Mouse (Mus musculus) gastrocnemius, postnatal 36 days (tissue): ENCODE measurements at regions not wholly inside any gene's neighbourhood (a gene's known extent, or its start where the extent isn't known, plus 50 kb on each side); places are given as distances from the start of the nearest gene placed in this dataset.

Experiments used
- DNase-seq, 2 experiments: peaks; one replicate each; pipeline ENCODE4 v3.0.0; 2022
- intact Hi-C: fragments of 180-260 bp; cut with DNase I; formaldehyde crosslinking; loops from one replicate; pipeline ENCODE4 v1.15.1; 2025

- no peak for DNase-seq
- intact Hi-C loops: no loop called here
Measured at GRCm38 (mm10) chr14:106052585-106053551, 53.1 kb upstream of the Trim52 start.
